Mouse (Mus musculus) testis, postnatal 10 days (tissue): ENCODE results near the gene Ttll9.
A peak's percentile ranks its signal among the peaks of the same experiment; 100 is the strongest.

Experiments used
- DNase-seq: peaks from one replicate; pipeline ENCODE4 v3.0.0; 2021; ENCODE audit warnings: low spot score

The Ttll9 gene

DNA sequence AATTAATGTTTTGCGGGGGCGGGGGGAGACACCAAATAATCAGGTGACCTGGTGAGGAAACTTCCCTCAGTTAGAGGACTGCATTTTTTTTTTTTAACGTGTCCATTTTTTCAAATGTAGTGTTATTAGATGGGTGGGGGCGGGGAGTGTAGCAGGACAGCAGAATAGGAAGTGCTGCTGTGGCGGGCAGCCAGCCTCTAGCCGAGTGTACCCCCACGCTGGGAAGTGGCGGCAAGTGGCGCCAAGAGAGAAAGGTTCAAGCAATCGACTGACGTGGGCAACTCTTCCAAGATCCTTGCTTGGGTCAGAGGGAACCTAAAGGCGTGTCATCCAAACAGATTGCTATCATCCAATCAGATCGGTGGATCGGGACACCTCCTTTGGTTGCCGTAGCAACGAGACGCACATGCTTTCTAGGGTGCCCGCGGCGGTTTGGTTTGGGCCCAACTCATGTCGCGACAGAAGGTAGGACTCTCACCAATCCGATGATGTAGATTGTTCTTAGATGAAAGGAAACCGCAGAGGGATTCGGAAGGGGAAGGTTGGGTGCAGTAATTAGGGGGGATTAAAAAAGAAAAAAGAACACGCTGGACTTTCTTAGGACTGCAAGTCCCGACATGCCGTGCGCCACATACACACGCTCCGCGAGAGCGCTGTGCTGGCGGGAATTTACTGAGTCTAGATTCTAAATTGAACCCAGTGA is at the start of gene Ttll9:
Gene Ttll9 (plus strand): TSS at position 395 of the 703 bp plus-strand sequence.
- DNase-seq, result peak; percentile 80

DNA sequence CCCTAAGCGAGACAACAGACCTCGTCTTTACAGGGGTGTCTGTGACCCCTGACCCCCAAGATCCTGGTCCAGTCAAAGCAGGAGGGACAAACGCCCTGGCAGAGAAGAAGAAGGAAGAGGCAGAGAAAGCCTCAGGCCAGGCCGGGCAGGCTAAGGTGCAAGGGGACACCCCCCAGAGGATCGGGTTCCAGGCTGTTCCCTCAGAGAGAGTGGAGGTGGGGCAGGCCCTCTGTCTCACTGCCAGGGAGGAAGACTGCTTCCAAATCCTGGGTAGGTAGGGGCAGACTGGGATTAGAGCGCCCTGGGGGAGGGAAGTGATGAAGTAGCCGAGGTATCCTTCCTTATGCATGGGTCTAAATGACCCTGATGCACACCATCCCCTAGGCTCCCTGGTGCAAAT is 48.8 kb upstream of the Ttll9 start:
- no peak for DNase-seq

DNA sequence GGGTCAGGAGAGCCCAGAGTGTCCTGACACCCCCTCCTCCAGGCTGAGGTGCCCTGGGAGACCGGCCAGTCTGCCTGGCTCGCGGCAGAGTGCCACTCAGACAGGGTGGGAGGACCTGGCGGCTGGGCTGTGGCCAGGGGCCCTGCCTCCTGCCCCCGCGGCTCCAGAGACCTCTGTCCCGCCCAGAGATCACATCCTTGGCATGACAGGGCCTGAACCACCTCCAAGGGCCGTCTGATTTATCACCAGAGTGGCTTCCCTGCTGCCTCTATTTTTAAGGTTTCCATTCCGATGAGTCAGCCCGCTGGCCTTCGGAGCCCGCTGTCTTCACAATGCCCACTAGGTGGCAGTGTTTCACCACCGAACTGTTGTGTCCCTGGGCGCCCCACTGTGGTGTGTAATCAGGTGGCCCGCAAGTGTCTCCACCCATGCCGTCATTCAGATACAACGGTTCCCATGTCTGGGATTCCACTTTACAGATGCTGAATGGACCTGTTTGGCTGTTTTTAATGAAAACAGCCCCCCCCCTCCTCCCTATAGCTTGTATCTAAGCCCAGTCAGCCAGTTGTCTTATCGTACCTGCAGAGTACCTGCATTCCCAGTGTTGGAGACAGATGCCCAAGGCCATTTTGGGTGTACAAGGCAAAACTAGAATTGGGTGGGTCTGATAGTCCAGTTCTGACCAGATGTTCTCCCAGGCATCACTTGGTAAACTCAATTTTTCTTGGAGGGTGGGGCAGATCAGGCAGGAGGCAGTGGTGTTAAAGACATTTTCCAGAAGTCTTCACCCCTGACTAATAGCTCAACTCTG is 47.8 kb upstream of the Ttll9 start:
- peak; percentile 91 for DNase-seq

DNA sequence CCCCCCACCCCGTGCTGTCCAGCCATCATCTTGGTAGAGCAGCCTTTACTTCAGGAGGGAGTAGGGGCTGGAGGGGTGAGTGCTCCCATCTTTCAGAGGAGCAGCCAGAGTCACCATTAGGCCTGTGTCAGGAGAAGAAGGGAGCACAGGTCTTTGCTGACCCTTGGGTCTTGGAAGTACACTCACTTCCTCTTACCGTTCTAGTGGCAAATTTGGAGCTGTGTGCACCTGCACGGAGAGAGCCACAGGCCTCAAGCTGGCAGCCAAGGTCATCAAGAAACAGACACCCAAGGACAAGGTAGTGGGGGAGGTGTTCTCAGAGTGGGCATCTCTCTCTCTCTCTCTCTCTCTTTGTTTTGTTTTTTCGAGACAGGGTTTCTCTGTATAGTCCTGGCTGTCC is 46.8 kb upstream of the Ttll9 start:
- DNase-seq, result no peak

DNA sequence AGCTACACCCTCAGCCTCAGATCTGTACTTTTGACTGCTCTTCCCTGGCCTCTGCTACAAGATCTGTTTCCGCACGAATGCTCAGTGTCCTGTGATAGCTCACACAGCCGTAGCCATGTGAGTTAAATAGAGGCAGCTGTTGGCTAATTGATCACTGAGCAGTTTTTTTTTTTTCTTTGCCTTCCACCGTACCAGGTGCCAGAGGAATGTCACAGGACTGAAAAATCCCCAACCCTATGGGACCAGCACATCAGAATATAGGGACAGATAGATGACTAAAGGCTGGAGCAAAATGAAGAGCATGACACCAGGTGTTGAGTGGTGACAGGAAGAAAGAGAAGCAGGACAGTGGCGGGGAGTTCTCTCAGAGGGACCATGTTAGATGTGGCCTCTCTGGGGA is 46.2 kb upstream of the Ttll9 start:
- DNase-seq, result no peak

DNA sequence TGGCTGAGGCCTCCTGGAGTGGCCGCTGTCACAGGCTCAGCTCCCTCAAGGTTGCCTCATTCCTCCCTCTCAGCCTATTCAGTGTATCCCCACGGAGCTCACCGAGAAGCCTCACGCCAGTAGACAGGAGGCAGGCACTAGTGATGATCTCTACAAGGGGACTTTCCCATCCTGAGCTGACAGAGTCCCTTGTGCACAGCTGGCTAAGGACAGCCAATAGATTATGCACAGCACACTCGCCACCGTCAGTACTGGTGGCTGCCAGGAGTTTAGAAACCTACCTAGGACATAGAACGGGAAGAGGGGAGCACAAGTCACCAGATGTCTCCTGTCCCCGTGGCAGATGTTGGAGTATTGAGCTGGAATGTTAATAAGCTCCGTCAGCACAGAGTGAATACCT is 44.6 kb upstream of the Ttll9 start:
- no peak for DNase-seq

DNA sequence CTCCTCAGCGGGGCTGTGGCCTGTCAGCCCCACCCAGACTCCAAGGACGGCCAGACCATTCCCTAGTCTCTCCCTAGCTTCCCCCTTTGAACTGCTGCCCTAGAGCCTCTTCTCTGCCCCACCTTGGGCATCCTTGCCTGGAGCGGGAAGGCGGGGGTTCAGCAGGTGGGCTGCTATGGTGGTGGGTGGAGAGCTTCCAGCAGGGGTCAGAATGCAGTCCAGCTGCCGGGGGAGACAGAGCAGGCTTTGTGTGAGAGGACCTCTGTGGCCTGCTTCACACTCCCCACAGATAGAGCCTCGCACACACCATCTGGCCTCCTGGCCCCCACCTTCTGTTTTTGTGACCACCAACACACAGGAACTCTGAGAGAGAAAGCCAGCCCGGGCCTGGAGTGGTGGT is 39.9 kb upstream of the Ttll9 start:
- peak; percentile 50 for DNase-seq

DNA sequence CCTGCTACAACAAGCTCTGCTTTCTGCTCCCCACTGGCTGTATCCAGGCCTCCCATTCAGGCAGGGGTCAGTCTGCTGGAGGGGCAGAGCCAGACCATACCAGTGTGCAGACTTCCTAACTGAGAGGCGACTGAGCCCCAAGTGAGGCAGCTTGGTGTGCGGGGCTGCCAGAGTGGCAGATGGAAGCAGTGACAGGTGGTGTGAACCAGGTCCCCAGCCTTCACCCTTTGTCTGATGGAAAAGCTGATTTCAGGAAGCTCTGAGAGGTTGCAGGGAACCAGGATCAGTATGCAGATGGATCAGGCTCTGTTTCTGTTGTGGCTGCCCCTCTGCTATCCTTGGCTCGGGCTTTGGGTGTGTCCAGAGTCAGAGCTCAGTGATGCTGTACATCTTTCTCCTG is 38.7 kb upstream of the Ttll9 start:
- DNase-seq, result no peak

DNA sequence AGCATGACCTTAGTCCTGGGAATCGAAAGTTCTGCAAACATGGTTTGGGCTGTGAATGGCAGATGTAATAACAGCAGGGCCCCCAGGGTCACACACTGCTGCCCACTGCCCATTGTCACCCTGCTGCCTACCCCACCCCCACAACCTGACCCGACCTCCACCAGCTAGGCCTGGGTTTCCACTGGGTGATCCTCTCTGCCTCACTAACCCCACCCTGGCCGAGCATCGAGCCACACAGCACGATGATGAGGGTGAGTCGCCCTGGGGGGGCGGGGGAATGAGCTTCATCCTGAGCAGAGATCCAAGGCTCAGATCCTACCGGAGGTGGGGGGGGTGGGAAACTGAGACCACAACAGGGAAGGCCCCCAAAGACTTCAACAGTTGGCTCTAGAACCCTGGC is 38.2 kb upstream of the Ttll9 start:
- DNase-seq, result no peak

DNA sequence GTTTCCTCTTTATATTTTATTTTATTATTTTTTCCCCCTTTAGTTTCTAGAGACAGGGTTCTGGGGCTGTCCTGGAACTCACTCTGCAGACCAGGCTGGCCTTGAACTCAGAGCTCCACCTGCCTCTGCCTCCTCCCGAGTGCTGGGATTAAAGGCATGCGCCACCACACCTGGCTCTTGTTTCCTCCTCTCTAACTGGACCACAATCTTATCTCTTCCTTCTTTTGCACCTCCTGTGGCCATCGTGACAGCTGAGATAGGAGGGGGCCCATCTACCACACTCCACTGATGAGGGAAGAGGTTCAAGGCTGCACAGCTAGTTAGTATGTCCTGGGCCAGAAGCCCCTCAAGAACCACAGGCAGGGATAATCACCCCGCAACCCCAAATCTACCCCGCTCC is 37.7 kb upstream of the Ttll9 start:
- no peak for DNase-seq

DNA sequence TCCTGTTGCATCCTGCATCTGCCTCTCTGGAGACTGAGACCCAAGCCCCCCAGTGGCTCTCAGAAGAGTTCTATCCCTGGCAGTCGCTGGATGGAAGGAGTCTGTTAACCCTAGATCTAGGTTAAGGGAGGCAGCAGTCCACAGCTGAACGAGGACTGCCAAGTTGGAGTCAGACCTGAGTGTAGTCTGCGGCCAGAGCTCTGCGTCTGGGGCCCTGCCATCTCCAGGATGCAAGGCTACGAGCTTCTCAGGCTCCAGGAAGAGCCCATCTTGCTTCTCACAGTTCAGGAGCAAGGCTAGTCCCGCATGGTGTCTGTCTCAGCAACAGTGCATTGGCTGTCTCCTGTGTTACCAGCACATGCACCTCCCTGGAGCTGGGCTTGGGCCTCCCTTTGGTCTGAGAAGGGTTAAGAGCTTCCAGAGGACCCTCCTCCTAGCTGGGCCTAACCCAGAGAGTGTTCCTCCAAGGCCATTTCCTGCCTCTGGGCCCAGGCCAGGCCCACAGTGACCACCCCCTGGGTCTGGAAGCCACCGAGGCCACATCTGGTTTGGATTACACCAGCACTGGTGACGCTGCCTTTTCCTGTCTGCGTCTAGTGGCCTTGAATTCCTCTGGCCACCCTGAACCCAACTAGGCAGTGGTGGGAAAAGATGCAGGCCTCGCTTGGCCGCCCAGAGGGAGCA is 37.0 kb upstream of the Ttll9 start:
- peak; percentile 81 for DNase-seq

DNA sequence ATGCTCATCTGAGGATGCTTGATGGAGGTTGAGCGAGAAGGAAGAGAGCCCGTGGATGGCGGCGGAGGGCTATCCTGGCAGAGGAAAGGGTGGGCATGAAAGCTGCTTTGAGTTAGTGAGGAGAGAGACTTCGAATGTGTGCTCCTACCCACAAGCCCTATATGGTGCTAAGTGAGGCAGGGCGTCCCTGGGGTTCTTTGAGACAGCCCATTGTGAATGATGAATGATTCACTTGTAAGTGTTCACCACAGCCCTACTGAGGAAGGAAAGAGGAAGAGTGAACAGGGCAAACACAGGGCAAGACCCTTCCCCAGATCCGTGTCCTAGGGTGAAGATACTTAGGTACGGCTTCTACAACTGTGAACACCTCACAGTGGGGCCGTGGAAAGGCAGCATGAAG is 35.4 kb upstream of the Ttll9 start:
- no peak for DNase-seq

DNA sequence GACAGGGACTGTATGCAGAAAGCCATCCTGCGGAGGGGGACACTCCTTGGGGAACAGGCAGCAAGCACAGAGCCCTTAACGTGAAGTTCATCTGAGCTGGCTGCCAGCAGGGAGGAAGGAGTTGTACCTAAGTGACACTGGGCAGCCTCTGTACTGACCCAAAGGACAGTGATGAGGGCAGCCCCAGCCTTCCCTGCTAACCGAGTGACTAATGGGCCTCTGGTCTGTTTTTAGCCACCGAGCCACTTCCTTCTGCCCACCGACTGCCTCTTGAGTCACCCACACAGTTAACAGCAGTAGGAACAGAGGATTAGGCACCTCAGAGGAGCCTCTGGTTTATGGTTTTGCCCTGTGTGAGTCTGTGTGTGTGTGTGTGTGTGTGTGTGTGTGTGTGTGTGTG is 34.9 kb upstream of the Ttll9 start:
- DNase-seq, result no peak

DNA sequence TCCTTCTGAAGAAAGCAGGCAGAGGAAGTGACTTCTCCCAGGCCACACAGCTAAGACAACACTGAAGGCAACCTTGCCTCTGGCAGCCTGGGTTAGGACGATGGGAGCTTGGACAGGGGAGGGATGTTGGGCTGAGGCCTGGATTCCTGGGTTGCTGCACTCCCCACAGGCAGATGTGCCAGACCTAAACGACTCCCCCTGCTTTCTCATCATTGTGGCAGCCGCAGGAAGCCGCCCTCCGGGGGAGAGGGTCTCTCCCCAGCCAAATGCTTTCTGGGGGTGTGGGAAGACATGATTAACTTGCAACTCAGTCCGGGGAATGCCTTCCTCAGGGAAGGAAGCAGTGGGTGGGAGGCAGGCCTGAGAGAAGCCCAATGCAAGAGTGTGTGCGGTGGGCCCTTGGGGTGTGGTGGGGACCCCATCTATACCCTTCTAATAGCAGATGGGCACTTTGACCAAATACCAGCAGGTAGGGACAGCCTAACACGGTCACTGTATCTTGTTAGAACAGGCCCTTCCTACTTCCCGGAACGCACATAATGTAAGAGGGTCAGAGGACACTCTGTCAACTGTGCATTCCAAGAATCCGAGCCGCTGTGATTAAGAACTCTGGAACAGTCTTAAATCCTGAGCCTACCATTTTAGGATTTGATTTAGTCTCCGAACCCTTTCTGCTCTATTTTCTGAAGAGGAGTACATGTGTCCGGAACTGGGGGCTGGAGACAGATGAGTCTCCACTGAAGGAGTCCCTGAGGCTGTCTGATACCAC is 33.9 kb upstream of the Ttll9 start:
- DNase-seq, result no peak

DNA sequence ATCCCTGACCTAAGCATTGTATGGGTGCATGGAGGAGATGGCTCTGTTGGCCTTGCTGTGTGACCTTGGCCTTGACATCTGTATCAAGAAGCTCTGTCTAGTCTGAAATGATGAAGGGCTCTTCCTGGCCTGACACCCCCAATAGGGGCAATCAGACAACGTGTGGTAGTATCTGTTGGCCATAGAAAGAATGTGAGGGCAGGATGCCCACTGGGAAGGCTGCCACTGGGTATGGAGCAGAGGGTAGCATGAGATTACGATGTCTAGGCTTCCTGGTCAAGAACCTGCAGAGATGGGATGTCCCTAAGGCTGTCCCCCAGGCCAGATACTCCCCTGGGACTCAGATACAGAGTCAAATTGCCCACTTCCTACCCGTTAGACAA is 33.3 kb upstream of the Ttll9 start:
- DNase-seq, result no peak

DNA sequence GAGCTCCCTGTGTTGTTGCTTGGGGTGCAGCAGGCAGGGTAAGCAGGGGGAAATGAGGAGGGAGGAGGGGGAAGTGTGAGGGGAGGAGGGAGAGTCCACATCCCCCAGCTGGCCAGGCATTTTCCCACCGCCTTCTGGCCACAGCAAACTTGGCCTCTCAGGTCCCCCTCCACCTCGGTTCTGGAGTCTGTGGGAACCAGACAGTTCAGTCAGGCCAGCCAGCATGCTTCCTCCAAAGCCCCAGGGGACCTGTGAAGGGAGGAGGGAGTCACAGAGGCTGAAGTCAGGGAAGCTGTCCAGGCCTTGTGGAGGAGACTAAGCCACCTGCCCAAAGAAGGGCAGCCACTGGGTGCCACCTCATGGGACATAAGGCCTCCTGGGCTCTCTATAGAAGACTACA is 32.0 kb upstream of the Ttll9 start:
- DNase-seq, result no peak

DNA sequence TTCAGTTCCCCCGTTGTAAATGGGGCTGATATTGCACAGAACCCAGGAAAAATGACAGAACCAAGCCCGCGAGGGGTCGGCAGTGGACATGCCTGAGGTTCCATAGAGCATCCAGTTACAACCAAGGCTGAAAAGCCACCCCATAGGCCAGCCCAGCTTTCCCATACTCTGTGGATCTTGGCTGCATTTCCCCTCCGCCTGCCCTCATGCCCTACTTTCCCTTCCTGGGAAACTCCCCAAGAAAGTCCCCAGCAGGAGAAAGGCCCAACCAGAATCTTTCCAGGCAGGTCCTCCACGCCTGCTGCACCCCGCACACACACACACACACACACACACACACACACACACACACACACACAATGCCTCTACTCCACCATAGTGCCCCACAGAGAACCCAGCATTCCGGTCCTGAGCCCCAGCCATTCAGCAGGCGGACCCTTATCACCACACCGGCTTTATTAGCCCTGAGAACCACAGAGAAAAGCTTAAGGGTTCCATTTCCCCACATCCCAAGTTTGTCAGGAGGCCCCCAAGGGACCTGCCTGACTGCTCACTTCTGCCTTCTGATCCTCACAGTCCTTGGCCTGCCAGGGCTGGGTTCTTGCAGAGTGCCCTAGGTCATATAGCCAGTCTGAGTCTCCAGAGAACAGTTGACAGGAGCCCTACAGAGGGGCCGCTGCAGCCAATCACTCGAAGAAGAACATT is 30.7 kb upstream of the Ttll9 start:
- DNase-seq, result no peak

DNA sequence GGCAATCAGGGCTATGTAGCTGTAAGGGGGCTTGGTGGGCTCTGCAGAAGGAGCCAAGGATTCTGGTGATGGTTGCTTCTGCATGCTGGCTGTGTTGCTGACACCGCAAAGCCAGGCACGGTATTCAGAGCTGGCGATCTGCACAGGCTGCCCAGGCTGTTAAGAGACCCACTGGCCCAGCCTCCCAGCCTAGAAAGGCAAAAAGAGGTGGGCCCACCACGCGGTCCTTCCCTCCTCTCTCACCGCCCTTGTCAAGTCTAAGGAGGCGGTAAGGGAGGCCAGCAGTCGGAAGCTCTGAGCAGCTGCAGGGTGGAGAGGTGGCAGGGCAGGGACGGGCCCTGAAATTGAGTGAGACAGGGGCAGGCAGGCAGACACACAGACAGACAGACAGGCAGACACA is 29.2 kb upstream of the Ttll9 start, which contains the start of gene Foxs1:
Gene Foxs1 (minus strand): TSS at position 161 of the 400 bp plus-strand sequence.
- DNase-seq, result peak; percentile 73

DNA sequence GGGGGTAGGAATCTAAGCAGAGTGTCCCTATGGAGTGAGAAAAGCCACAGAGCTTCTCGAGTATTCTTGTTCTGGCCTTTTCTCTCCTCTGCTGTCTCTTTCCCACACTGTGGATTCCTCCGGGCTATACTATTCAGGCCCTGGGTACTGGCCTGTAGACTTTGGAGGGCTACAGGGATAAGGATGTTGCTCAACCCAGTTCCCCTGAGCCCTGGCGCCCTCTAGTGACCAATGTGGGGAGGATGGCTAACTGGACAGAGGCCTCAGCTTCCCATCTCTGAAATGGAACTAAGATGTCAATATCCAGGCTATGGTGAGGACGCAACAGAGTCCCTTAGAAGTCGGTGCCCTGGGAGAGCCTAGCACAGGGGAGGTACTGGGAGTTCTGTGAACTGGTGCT is 28.7 kb upstream of the Ttll9 start:
- DNase-seq, result peak; percentile 82

DNA sequence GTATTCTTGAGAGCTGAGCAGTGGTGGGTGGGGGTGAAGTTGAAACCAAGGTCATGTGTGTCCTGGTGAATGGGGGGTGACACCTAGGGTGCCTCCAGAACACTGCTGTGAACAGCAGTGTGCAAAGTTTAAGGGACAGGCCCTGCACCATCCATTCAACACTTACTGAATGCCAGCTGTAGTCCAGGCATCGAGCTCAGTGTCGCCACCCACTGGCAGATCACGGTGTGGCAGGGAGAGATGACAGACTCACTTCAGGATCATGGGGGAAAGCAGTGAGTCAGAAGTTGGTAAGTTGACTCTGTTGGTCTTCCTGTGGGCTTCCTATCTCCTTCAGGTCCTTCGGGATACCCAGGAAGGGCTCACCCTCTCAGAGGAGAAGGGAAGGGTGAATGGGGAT is 22.4 kb upstream of the Ttll9 start:
- DNase-seq, result peak; percentile 89

DNA sequence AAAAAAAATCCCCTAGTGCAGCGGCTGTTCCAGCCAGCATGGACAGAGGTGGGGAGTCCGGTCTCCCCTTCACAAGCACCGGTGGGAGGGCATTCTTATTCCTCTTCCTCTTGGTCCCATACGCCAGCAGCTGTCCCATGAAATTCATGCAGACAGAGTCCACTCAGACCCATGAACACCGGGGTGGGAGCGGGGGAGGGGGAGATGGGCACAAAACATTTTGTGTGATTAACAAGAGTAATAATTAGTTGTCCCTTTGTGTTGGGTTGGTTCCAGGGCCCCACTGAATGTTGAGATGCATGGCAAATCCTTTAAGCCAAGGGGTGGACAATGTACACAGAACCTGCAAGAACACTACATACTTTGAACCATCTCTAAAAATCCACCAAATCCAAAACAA is 21.2 kb upstream of the Ttll9 start:
- DNase-seq, result peak; percentile 63

DNA sequence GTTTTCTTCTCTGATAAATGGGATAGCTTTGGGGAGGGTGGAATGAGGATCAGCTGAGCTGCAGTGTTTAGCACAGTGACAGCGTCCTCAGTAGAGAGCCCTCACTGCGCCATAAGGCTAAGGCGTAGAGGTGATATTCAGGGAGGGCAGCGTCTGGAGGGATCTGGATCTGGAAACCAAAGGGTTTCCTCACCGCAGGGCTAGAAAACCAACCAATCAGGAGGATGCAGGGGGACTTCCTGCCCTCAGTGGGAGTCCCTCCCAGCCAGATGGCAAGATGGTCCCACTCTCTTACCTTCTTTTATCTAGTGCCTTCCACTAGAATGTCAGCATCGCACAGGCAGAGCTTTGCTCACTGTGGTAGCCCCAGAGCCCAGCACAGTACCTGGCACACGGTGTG is 20.5 kb upstream of the Ttll9 start:
- DNase-seq, result peak; percentile 35
